Mouse (Mus musculus): ENCODE results near the gene Plac9a. TPM values are rescaled to one million over a fixed set of nuclear protein-coding genes. Genes with fewer than 3 reads are reported as not detected.
"Not testable (repeated sequence)": the region's sequence is repeated elsewhere in the genome, so short reads cannot be mapped to it uniquely, and the experiment has no call there.

Gene Plac9a
- total RNA-seq (2017): not detected in 2 replicates

DNA sequence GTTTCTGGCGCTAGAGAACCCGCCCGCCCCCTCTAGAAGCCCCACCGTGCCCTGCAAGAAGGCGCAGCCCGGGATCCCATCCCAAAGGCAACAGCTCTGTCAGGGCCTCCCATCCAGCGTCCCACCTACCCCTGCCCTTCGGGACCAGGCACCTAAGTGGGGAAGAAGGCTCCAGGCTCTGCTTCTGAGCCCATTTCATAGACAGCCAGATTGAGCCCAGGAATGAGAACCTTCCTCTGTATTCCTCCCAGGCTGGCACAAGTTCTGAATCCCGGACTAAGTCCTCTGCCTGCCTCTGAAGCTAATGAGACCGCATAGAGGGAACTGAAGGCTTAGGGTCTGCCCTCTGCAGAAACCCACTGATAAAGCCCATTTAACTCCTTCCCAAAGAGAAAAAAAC lies at the start of gene Plac9a:
Gene Plac9a, minus strand, starts transcription at position 101 of the 400 bp plus-strand sequence.
- not testable (repeated sequence) for ATAC-seq (replicated peaks; ENCODE audit: low read depth, poor library complexity, severe bottlenecking)

DNA sequence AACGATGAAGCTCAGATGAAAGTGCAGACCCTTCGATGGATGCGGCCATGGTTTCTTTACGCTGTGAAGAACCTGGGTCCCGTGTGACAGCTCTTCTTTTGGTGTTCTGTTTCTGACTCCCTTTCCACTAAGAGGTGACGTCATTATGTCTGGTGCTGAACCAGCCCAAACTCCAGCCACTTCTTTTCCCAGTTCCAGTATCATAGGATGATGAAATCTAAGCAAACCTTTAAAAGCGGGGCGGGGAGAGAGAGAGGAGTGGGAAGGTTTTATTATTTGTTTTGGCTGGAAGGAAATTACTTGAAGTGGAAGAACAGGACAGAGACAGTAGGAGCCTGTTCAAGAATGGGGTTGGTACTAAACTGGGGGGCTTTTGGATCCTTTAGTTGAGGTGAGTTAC lies 35.1 kb upstream of the Plac9a start, which contains the start of gene Cphx1:
Gene Cphx1, plus strand, starts transcription at position 301 of the 400 bp plus-strand sequence.
- not testable (repeated sequence) for ATAC-seq (replicated peaks; ENCODE audit: low read depth, poor library complexity, severe bottlenecking)

DNA sequence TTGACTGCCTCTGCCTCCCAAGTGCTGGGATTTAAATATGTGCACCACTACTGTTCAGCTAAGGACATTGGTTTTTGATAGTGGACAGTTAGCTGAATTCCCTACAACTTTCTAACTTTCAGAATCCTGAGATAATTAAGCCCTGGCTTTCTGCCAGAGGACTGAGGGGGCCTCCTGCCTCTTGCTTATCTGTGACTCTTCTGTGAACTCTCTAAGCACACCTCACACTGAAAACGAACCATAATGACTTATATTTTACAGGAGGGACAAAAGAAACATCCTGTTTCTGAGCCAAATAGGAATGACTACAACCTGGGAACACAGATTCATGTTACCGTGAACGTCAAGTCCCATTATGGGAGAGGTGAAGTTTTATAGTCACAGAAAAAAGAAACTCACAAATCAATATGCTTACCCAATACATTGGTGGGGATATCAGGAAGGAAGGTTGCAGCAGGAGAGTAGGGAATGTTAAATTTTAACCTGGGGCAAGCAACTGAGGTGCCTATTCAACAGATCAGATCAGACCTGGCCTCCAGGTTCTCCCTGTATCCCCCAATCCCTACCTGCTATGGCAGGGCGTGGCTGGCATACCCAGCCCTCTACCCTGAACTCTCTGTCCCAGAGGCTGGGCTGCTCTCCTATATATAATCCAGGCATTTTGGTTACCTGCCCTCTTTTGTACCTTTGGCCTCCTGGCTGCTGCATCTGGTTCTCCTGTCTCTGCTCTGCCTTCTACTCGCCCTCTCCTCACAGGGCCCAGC lies 34.1 kb upstream of the Plac9a start:
- ATAC-seq (replicated peaks; ENCODE audit: low read depth, poor library complexity, severe bottlenecking): not testable (repeated sequence)

DNA sequence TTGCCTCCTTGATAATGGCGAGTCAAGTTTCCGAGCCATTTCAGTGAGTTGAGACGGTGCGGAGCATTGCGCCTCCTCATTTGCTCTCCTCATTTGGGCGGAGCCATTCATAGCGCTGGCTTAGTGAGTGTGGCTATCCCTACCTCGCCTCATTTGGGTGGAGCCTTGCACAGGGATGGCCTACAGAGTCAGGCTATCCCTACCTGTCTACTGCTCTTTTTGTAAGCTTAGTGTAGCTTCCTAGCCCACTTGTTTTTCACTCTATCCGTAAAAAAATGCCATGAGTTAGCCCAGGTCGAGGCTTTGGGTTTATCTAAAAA lies 24.6 kb upstream of the Plac9a start, which contains the start of gene Tmem254a:
Gene Tmem254a, minus strand, starts transcription at position 111 of the 320 bp plus-strand sequence.
- ATAC-seq (replicated peaks; ENCODE audit: low read depth, poor library complexity, severe bottlenecking): peak; percentile 94

DNA sequence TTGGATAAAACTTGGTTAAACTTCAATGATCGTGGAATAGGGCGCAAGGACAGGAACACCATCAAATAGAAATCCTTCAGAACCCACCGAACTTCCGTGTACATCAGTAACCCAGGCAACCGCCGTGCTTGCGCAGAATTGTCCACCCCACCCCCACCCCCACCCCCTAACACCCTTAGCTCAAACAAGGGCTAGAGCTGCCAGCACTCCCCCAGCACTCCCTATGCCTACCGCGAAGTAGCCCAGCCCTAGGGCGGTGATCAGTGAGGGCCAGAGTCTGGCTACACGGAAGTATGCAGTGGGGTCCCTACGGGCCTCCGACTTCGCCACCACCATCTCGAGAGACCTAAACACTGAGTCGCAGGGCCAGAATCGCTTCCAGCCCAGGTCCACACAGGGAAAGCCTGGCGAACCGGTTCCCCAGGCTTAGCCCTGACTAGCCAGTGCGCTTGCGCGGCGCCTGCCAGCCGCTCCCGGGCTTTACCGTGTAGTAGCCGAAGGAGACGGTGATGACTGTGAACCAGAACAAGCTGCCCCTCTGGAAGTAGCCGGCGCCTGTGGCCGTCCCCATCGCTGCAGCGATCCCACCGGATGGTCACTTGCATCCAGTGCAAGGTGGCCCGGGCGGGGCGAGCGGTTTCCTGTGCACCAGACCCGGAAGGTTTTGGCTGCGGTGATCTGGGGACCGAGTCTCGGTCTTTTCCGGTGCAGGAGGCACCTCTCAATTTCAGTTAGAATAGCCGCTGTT lies 24.1 kb upstream of the Plac9a start:
- ATAC-seq (replicated peaks; ENCODE audit: low read depth, poor library complexity, severe bottlenecking): peak; percentile 76

DNA sequence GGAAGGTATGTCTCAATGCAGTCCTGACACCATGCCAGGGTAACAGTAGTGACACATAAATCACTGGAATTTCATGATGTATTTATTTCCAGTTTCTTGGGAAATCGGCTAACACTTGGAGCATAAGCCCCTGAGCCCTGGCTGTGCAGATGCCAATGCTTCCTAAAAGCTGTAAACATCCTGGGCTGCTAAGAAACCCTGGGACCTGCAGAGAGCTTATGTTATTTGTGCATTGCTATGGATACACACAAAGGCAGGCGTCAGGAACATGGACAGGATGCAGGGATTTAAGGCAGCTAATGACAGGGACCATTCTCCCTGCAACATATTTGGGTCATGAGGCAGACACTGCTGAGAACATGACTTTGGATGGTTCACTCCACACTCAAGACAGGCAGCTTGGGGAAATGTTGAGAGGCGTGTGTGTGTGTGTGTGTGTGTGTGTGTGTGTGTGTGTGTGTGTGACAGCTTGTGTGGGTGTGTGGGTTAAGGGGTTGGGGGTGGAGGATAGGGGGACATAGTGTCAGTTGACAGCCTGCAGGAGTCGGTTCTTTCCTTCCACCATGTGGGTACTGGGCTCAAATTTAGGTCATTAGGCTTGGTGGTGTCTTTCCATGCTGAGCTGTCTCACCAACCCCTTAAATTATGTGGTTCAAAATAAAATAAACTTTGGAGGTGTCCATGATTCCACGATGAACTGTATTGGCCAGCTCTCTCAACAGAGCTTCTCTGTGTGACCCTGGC lies 15.7 kb upstream of the Plac9a start:
- ATAC-seq (replicated peaks; ENCODE audit: low read depth, poor library complexity, severe bottlenecking): not testable (repeated sequence)

DNA sequence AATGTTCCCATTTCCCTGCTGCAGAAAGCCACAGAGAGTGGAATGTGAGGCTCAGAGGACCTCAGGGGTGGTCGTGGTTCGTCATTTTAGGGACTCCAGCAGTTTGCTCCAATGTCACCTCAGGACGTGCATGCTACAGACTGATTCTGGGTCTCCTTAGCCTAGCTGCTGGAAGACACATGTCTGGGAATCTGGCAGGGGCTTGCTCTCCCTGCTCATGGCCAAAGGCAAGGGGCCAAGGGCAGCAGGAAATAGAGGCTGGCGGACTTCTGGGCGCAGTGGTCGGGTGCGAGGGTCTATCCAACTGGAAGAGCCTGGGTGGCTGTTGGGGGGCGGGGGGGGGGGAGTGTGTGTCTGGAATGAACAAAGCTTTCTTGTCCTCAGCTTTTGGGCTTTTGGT lies 6.1 kb upstream of the Plac9a start:
- not testable (repeated sequence) for ATAC-seq (replicated peaks; ENCODE audit: low read depth, poor library complexity, severe bottlenecking)

DNA sequence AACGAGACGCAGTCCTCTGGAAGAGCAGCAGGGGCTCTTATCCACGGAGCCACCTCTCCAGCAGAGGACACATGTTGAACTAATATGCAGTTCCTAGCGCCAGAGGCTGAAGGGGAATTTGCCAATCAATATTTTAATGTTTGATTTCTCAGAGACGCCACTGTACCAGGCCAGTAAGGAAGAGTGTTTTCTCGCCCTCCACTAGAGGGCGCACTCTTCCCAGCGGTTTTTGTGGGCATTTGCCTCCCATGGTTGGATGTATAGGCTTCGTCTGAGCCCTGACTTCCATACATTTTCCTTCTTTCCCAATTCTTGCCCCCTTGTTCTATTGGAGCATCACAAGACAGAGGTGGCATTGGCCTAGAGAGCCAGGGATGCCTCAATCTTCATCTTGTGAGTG lies 4.4 kb upstream of the Plac9a start:
- peak; percentile 79 for ATAC-seq (replicated peaks; ENCODE audit: low read depth, poor library complexity, severe bottlenecking)

DNA sequence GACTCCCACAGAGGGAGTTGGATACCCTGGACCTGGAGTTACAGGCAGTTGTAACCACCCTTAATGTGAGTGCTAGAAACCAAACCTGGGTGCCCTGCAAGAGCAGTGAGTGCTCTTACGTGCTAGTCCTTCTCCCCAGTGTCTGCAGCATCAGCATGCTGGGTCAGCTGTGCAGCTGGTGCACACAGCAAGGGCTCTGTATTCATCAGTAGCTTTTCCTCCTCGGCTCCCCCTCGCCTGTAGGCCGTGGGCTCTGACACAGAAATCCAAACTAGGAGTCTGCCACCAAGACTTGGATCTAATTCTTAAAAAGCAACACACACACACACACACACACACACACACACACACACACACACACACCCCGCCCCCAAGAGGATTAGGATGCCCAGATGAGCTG lies 2.3 kb upstream of the Plac9a start:
- ATAC-seq (replicated peaks; ENCODE audit: low read depth, poor library complexity, severe bottlenecking): not testable (repeated sequence)

DNA sequence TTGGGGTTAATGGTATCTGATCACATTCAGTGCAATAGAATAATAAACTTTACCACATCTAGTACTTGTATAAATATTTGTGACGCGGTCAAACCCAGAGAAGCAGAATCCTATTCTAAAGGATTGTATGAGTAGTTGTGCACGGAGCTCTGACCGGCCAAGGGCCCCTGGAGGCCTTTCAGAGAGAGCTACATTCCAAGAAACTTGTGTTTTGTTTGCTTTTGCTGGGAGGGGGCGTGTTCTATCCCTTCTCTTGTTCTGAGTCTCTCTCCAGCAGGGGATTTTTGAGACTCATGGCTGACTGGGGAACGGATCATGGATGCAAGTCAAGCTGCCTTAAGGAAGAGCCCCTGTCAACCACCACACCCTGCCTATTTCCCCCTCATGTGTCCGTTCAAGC lies 7.2 kb downstream of the Plac9a start:
- ATAC-seq (replicated peaks; ENCODE audit: low read depth, poor library complexity, severe bottlenecking): not testable (repeated sequence)

DNA sequence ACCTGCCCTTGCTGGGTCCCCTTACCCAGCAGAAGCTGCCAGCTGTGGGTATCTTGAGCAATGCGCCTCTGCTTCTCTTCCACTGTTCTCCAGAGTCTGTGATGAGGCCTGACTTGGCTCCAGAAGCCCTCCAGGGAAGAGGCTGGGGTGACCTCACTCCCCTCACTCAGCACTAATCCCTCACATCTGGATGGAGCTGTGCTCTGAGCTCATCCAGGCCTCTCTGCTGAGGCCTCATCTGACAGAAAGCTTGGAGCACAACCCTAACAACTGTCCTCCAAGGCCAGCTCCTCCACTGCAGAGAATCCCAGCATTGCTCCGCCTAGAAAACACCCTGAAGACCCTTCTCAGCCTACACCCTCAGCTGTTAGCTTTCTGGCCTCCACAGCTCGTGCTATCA lies 8.3 kb downstream of the Plac9a start:
- ATAC-seq (replicated peaks; ENCODE audit: low read depth, poor library complexity, severe bottlenecking): not testable (repeated sequence)

DNA sequence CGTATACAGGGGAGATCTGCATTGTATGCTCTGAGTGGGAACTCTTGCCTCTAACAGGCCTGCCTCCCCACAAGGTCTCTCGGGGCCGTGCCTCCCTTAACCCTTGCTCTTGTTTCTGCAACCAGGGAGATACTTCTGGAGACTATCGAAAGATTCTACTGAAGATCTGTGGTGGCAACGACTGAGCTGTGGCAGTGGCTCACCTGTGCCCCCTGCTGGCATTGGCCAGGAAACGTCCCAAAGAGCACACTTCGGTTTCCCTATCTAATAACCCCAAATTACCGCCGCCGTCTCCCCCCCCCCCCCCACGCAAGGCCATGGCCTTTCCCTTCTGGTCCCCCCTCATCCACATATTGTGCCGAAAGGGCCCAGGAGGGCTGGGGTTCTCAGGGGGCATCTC lies 17.0 kb downstream of the Plac9a start:
- peak; percentile 64 for ATAC-seq (replicated peaks; ENCODE audit: low read depth, poor library complexity, severe bottlenecking)

DNA sequence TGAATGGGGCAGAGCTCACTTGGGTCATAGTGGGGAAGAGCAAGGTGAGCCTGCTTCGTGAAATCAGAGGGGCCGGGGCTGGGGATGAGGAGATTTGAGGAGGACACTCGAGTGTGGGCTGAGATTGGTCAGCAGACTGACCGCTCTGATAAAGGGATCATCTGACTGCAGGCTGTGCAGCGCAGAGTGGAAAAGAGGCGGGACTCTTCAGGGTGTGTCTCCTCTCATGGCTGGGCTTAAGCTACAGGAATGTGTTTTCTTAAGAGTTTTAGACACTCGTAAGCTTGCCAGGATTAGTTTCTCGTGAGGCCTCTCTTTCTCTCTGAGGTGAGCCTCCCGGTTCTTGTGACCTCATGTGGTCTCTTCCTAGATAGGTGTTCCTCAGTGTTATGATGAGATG lies 21.1 kb downstream of the Plac9a start:
- not testable (repeated sequence) for ATAC-seq (replicated peaks; ENCODE audit: low read depth, poor library complexity, severe bottlenecking)

DNA sequence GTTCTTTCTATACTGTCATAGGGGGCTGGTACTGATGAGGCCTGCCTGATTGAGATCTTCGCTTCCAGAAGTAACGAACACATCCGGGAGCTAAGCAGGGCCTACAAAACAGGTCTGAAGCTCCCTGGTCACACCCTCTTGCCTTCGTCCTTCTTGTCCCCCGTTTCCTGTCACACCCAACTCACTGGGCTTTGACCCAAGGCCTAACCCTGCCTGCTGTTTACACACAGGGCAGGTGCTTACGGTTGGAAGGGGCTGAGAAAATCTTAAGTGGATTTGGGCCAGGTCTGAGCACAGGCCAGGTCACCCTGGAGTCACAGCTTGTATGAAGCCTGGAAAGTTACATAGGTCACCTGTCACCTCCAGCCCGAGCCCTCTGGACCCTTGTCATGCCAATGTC lies 26.3 kb downstream of the Plac9a start:
- not testable (repeated sequence) for ATAC-seq (replicated peaks; ENCODE audit: low read depth, poor library complexity, severe bottlenecking)

DNA sequence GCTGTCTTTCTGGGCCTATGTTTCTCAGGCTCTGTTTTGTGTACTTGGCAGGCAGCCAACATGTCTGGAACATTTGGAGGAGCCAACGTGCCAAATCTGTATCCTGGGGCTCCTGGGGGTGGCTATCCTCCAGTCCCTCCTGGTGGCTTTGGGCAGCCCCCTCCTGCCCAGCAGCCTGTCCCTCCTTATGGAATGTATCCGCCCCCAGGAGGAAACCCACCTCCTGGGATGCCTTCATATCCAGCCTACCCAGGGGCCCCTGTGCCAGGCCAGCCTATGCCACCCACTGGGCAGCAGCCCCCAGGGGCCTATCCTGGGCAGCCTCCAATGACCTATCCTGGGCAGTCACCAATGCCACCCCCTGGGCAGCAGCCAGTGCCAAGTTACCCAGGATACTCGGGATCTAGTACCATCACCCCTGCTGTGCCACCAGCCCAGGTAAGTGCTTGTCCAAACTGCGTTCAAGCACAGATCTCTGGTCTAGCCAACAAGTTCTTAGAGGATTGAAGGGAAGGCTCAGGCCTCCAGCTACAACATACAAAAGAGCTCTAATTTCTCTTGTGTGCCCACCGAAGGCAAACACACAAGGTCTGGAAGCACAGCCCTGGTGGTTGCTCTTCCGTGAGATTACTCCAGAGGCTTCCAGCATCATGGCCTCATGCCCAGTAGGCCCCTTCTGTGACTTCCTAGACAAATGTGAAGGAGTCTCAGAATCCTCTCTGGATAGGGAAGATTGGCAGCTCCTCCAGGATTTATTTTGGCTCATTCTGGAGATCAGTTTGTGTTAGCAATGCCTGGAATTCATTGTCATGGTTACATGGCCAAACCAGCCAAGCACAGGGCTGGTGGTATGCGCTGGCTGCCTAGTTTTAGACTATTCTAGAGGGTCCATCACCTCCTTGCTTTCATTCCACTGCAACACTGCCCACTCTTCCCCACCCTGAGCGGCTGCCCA lies 30.2 kb downstream of the Plac9a start:
- no peak for ATAC-seq (replicated peaks; ENCODE audit: low read depth, poor library complexity, severe bottlenecking)

DNA sequence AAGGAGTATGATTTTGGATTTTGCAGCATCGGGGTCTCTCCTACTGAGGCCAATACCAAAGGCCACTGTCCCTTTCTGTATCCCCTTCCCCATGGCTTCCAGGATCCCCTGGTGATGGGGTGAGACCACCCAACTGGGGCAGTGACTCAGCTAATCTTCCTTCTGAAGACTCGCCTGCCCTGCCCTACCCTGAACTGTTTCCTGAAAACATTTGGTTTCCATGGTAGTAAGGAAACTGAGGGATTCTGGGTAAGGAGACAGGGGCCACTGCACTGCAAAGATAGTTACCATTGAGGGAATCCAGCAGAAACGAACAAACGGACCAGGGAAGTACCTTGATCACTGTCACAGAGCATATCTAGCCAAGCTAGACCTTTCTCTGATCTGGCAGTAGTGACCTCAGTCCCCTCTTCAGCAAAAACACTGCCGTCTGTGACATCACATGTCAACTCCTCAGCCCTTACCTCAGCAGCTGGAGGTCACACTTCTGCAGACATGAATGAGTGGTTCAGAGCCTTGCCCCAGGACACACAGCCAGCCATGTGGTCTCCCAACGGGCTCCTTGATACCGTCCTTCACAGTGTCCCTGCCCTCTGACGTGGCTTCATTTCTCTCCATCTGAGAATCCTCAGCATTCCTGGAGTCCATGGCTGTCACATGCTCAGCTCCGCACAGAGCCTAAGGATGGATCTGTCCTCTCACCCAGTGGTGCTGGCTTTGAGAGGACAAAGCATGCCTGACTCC lies 33.6 kb downstream of the Plac9a start:
- peak; percentile 80 for ATAC-seq (replicated peaks; ENCODE audit: low read depth, poor library complexity, severe bottlenecking)

DNA sequence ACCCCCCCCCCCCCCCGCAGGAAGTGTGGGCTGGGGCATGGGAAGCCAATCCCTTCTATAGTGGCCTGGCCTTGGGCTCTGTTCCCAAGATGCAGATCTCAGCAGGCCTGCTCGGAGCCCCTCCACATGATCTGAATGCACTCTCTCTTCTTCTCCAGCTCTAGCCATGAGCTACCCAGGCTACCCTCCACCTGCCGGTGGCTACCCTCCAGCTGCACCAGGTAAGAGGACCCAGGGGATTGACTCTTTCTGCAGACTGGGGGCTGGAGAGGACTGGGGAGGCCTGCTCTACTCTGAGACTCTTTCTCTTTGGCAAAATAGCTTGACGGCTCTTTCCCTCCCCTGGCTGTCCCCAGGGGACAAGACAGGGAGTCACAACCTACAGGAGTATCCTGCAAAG lies 34.2 kb downstream of the Plac9a start:
- ATAC-seq (replicated peaks; ENCODE audit: low read depth, poor library complexity, severe bottlenecking): peak; percentile 36

DNA sequence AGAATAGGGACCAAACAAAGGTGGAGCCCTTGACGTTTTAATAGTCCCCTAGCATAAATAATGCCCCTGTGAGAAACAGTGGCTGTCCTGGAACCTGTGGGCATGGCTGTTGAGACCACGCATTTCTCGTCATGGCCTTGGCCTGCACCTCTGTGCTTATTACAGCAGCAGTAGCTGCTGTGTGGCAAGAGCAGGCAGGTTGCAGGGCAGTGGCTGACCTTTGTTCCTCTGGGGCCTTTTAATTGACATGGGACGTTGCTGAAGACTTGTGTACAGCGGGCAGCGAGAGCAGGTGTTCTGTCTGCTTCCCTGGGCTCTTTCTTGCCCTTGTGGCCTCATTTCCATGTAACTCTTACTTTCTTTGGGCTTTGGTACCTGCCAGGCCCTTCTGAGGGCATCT lies 35.1 kb downstream of the Plac9a start:
- ATAC-seq (replicated peaks; ENCODE audit: low read depth, poor library complexity, severe bottlenecking): no peak

DNA sequence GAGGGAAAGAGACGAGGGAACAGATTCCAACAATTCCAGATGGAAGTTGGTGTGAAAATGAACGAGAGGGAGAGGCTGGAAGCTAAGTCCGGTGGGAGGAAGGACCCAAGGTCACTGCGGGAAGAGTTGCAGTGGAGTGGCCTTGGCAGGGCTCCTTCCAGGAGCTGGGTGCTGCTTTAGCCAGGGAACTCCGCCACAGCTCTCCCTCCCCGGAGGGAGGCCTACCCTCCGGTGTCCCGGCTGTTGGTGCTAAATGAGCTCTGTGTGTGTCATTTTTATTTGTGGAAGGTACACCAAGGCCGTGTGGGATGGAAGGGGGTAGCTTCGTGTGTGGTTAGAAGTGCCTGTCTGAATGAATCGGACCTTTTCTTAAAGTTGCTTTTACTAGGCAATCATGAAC lies 36.1 kb downstream of the Plac9a start:
- ATAC-seq (replicated peaks; ENCODE audit: low read depth, poor library complexity, severe bottlenecking): no peak
